Mouse (Mus musculus): ENCODE data around the gene Pfdn5. TPM values are rescaled to one million over a fixed set of nuclear protein-coding genes. Genes with fewer than 3 reads are reported as not detected.

The Pfdn5 gene
- 87.7 and 89.5 TPM in 2 replicates for polyA plus RNA-seq (2012; rRNA removed)

DNA sequence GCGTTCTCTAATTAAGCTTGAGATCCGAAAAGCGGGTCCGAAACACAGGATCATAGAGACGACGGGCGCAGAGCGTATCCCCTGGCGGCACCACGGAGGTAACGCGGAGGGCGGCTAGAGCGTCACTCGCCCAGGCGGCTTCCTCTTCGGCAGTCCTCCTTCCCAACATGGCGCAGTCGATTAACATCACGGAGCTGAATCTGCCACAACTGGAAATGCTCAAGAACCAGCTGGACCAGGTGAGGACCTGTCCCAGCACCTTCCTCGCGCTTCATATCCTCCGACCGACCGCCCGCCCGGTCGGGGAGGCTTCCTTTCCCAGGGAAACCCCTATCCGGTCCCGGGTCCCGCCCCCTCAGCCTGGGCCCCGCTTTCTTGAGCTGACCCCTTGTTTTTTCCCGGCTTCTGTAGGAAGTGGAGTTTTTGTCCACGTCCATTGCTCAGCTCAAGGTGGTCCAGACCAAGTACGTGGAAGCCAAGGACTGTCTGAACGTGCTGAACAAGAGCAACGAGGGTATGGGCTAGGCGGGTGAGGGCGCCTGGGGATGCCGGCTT, at the start of gene Pfdn5:
TSS of gene Pfdn5 (plus strand) at position 95 of the 555 bp plus-strand sequence.

DNA sequence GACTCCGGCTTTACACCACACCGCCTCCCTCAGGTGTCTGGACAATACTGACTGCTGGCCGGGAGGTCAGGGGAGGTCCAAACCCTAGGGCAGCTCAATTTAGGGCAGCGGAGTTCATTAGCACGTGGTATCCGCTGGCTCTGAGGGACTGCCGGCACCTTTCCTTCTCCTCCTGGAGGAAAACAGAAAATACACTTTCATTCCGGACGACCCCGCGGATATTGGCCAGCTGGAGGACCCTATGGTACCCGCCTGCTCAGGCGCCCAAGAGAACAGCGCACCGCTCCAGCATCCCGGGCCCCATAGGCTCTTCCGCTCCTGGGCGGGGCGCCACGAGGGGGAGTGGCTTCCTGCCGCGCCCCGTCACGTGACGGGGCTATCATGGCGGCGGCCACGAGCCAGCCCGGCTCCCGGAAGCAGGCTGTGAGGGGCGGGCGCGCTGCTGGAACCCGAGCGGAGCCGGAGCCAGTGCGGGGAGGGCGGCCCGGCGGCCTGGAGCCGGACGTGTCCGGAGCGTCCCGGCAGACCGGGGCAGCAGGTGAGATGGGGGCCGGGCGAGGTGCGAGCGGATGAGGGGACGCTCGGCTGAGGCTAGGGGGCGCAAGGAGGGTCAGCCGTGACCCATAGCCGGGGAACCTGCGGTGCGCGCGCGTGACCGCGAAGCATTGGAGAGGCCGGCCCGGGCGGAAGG, 46.7 kb upstream of the Pfdn5 start, which contains the start of gene Mfsd5:
TSS of gene Mfsd5 (plus strand) at position 363 of the 691 bp plus-strand sequence.

DNA sequence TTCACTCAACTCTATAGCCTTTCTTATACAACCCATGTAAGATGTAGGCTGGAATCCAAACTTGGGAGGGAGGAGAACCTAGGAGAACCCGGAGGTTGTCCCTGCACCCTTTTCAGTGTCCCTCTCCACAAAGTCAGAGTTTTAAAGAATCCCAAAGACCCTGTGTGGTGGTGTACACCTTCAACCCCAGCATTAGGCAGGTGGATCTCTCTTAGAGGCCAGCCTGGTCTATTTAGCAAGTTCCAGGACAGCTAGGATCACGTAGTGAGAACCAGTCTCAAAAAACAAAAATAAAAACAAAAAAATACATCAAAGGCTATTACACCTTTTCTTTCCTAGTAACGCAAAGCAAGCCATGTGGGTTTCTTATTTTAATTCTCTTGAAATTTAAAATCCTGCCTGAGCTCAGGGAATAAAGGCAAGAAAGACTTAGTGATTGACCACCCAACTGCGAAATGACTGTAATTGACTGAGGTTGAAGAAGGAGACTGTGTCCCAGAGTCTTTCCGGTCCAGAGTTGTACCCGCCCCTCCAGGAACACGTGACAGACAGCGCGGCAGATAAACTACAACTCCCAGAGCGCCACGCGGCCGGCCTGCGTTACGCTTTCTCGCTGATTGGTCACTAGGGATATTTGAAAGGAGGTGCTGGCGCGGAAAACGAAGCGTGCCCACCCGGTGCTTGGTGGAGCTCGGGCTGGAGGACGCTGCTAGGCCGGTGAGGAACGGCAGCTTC, 30.1 kb upstream of the Pfdn5 start, which contains the start of gene Espl1:
TSS of gene Espl1 (plus strand) at position 634 of the 735 bp plus-strand sequence.

DNA sequence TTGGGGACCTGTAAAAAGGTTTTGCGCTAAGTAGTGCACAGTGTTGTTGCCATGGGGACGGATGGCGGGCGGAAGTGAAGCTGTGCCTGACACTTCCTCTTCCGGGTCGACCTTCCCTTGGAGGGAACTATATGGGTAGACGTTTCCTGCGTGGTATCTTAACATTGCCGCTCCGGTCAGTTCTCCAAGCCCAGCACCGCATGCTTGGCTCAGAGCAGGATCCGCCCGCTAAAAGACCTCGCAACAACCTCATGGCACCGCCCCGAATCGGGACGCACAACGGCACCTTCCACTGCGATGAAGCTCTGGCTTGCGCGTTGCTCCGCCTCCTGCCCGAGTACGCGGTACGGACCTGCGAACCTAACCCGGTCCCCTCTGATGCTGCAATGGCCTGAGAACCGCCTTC, 5.7 kb downstream of the Pfdn5 start, which contains the start of gene Myg1:
TSS of gene Myg1 (plus strand) at position 100 of the 406 bp plus-strand sequence.

DNA sequence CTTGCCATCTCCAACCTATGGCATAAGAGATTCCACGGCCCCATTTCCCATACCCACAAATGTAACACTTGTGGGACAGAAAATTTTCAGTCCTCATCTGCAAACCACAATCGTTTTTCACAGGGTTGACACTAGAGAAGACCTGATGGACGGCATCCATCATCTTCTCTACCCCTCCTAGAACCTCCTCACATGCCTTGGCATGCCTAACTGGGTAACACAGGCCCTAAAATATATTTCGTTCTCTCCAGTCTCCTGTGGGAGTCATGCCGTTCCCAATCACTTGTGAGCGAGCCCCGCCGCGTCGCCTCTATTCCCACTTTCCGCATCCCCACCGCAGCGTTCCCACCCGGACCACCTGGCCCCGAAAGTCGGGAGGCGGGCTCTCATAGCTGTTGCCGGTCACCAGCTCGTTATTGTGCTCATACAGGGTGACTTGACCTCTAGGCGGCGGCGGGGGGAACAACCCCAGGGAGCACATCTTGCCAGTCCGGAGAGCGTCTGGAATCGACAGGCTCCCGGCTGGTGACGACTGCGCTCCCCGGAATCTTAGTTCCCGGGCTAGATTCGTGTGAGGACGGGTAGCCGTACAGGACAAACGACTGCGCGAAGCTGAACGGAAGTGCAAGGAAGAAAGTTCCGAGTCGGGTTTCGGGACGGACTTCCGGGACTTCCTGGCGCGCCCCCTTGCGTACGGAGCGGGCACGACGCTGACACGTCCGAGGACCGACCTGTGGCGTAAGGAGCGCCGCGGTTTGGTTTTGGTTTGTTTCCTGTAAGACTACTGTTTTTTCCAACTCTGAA, 24.4 kb downstream of the Pfdn5 start, which contains the start of gene Aaas:
TSS of gene Aaas (minus strand) at position 634 of the 804 bp plus-strand sequence.

DNA sequence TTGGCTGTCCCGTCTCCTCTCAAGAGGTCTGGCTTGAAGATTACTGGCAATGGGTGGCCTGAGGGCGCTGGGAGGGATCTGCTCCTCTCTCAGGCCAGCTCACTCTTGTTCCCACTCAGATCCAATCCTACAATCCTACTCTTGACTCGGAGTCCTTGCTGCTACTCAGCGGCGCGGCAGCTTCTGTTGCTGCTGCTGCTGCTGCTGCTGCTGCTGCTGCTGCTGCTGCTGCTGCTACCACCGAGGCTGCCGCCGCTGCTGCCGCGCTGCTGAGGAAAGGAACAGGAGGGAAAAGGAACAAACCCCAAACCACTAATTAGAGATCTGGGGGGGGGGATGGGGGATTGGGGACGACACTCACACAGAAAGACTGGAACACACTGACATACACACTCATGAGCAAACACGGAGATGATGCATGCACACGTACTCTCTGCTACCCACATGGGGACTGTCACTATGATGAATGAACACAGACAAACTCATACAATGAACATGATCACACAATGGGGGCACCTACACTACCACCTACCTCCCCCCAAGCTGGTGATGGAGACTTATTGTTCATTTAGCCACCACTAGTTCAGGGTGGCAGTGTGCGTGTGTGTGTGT, 40.9 kb downstream of the Pfdn5 start, which contains the start of gene Sp7:
TSS of gene Sp7 (minus strand) at position 450 of the 612 bp plus-strand sequence.

Other genes with a start within 250 kb of the Pfdn5 start
- 9.6 and 10.3 TPM in 2 replicates for gene Tns2, start 225.7 kb upstream of the Pfdn5 start, polyA plus RNA-seq (2012; rRNA removed)
- gene Spryd3, start 189.9 kb upstream of the Pfdn5 start, polyA plus RNA-seq (2012; rRNA removed): 14.1 and 15.2 TPM in 2 replicates
- 2.3 and 2.6 TPM in 2 replicates for gene Igfbp6, start 181.8 kb upstream of the Pfdn5 start, polyA plus RNA-seq (2012; rRNA removed)
- gene Soat2, start 175.6 kb upstream of the Pfdn5 start, polyA plus RNA-seq (2012; rRNA removed): 26.4 and 26.5 TPM in 2 replicates
- 17.1 and 18.6 TPM in 2 replicates for gene Zfp740, start 122.9 kb upstream of the Pfdn5 start, polyA plus RNA-seq (2012; rRNA removed)
- gene Csad, start 121.4 kb upstream of the Pfdn5 start, polyA plus RNA-seq (2012; rRNA removed): 137 and 161 TPM in 2 replicates
- gene Itgb7, start 94.2 kb upstream of the Pfdn5 start, polyA plus RNA-seq (2012; rRNA removed): 2.8 and 2.9 TPM in 2 replicates
- 3.1 and 3.6 TPM in 2 replicates for gene Rarg, start 68.6 kb upstream of the Pfdn5 start, polyA plus RNA-seq (2012; rRNA removed)
- 0.01 and 0.02 TPM in 2 replicates for gene Gm9918, start 55.6 kb upstream of the Pfdn5 start, polyA plus RNA-seq (2012; rRNA removed)
- 14.0 and 14.1 TPM in 2 replicates for gene Mfsd5, start 46.7 kb upstream of the Pfdn5 start, polyA plus RNA-seq (2012; rRNA removed)
- gene Espl1, start 29.9 kb upstream of the Pfdn5 start, polyA plus RNA-seq (2012; rRNA removed): 8.2 and 8.8 TPM in 2 replicates
- 25.2 and 28.0 TPM in 2 replicates for gene Myg1, start 5.6 kb downstream of the Pfdn5 start, polyA plus RNA-seq (2012; rRNA removed)
- 18.3 and 19.1 TPM in 2 replicates for gene Aaas, start 24.7 kb downstream of the Pfdn5 start, polyA plus RNA-seq (2012; rRNA removed)
- gene Sp7, start 41.1 kb downstream of the Pfdn5 start, polyA plus RNA-seq (2012; rRNA removed): 0.01 TPM in 2 replicates
- gene Sp1, start 80.0 kb downstream of the Pfdn5 start, polyA plus RNA-seq (2012; rRNA removed): 8.2 and 8.8 TPM in 2 replicates
- gene Amhr2, start 119.3 kb downstream of the Pfdn5 start, polyA plus RNA-seq (2012; rRNA removed): 0.02 and 0.06 TPM in 2 replicates
- gene Prr13, start 132.9 kb downstream of the Pfdn5 start, polyA plus RNA-seq (2012; rRNA removed): 81.6 and 90.5 TPM in 2 replicates
- 168 and 201 TPM in 2 replicates for gene Pcbp2, start 144.4 kb downstream of the Pfdn5 start, polyA plus RNA-seq (2012; rRNA removed)
- gene Gm10337, start 177.6 kb downstream of the Pfdn5 start, polyA plus RNA-seq (2012; rRNA removed): not detected in 2 replicates
- 1.1 and 1.5 TPM in 2 replicates for gene Map3k12, start 190.9 kb downstream of the Pfdn5 start, polyA plus RNA-seq (2012; rRNA removed)
- gene Tarbp2, start 192.1 kb downstream of the Pfdn5 start, polyA plus RNA-seq (2012; rRNA removed): 32.8 and 33.5 TPM in 2 replicates
- gene Npff, start 198.8 kb downstream of the Pfdn5 start, polyA plus RNA-seq (2012; rRNA removed): 0.95 and 1.7 TPM in 2 replicates

Data from liver, embryonic 18 days (tissue).